Mouse (Mus musculus): ENCODE measurements at regions not wholly inside any gene's neighbourhood (a gene's known extent, or its start where the extent isn't known, plus 50 kb on each side); places are given as distances from the start of the nearest gene placed in this dataset.

GRCm38 (mm10) chr6:100970810-100971447 is 137.5 kb downstream of the Ppp4r2 start:
- TF ChIP-seq CTCF (IDR thresholded peaks at IDR 0.05; ENCODE audit: low read depth), result no peak
- no peak for TF ChIP-seq EP300 (optimal IDR thresholded peaks at IDR 0.05)
